ENCODE assay signal across 18 mouse cellular contexts in genomic region chr15:12626166-12626565, GRCm38 (mm10).
"Had no signal": no experiment of that assay in that cellular context is flagged by ENCODE, and none has a peak within 500 bp of the region (broad histone marks: within the 10 kb centered on the region; RNA-seq: fewer than 3 reads in every experiment).

No protein-coding gene starts in this region.

- ATAC-seq: lung, postnatal 0 days had no signal

- H3K27me3 ChIP-seq: kidney, embryonic 15.5 days; liver, embryonic 13.5 days; midbrain, embryonic 13.5 days had no signal

- H3K27ac ChIP-seq: kidney, embryonic 15.5 days; left cerebral cortex, adult 2 months; liver, embryonic 13.5 days; macrophage; midbrain, embryonic 13.5 days; stomach, postnatal 0 days had no signal

- H3K4me2 ChIP-seq: kidney, embryonic 15.5 days; liver, embryonic 13.5 days; lung, embryonic 14.5 days; midbrain, embryonic 13.5 days had no signal

- DNase-seq: kidney, adult 8-10 months; kidney, postnatal 10 days; kidney, postnatal 36 days; layer of hippocampus, postnatal 36 days; liver, embryonic 13.5 days; lung, embryonic 14.5 days; right cerebral cortex, adult 18-20 months; right cerebral cortex, postnatal 14 days; right cerebral cortex, postnatal 4 days; thymus, adult 2 months; thymus, postnatal 14 days; thymus, postnatal 4 days had no signal

- H3K9me3 ChIP-seq: kidney, embryonic 15.5 days; liver, embryonic 13.5 days; midbrain, embryonic 13.5 days had no signal

- H3K4me3 ChIP-seq: kidney, embryonic 15.5 days; left cerebral cortex, adult 2 months; liver, embryonic 13.5 days; midbrain, embryonic 13.5 days had no signal

- H3K36me3 ChIP-seq: kidney, embryonic 15.5 days; liver, embryonic 13.5 days; midbrain, embryonic 13.5 days had no signal

- H3K9ac ChIP-seq: kidney, embryonic 15.5 days; liver, embryonic 13.5 days; lung, embryonic 14.5 days; midbrain, embryonic 13.5 days had no signal
